Mouse (Mus musculus) forebrain, embryonic 12.5 days (tissue): Measurements from ENCODE around the gene Bend3. TPM values are rescaled to one million over a fixed set of nuclear protein-coding genes. Genes with fewer than 3 reads are reported as not detected.
A peak's percentile ranks its signal among the peaks of the same experiment; 100 is the strongest.
"Not testable (repeated sequence)": the region's sequence is repeated elsewhere in the genome, so short reads cannot be mapped to it uniquely, and the experiment has no call there.

Source experiments
- ATAC-seq: fragments of 200-750 bp; cut with Nextera tagmentation; 2 replicates; pipeline ENCODE4 v1.8.0; 2017; ENCODE audit warnings: moderate TSS enrichment; ENCODE audit not compliant: low FRiP score
- H3K27ac ChIP-seq: fragments of 300-500 bp; sonication (generic); 2 replicates; pipeline ENCODE4 v1.5.1; 2016; ENCODE audit warnings: mild to moderate bottlenecking
- H3K27me3 ChIP-seq: fragments of 300-500 bp; sonication (generic); 2 replicates; pipeline ENCODE4 v1.6.1; 2016; ENCODE audit warnings: mild to moderate bottlenecking
- H3K36me3 ChIP-seq: fragments of 300-500 bp; sonication (generic); replicated peaks from 2 replicates; pipeline ENCODE4 v1.6.1; 2016; ENCODE audit warnings: mild to moderate bottlenecking
- H3K4me1 ChIP-seq: fragments of 300-500 bp; sonication (generic); 2 replicates; pipeline ENCODE4 v1.6.1; 2016
- H3K4me2 ChIP-seq: fragments of 300-500 bp; sonication (generic); 2 replicates; pipeline ENCODE4 v1.6.1; 2016; ENCODE audit warnings: mild to moderate bottlenecking, moderate library complexity
- H3K4me3 ChIP-seq: fragments of 300-500 bp; sonication (generic); replicated peaks from 2 replicates; pipeline ENCODE4 v1.5.1; 2016; ENCODE audit warnings: mild to moderate bottlenecking
- H3K9ac ChIP-seq: fragments of 300-500 bp; sonication (generic); 2 replicates; pipeline ENCODE4 v1.6.1; 2016; ENCODE audit warnings: mild to moderate bottlenecking
- H3K9me3 ChIP-seq: fragments of 300-500 bp; sonication (generic); 2 replicates; pipeline ENCODE4 v1.6.1; 2016
- WGBS: fragments of 180-500 bp; shearing (Covaris S2); methylation state at CpG from one replicate; pipeline ENCODE4 v1.1.7; 2016; 5-methylcytosine and 5-hydroxymethylcytosine counted together
- polyA plus RNA-seq: library from polyadenylated mRNA; unstranded; fragments of >200 nt; fragmentation: Nextera tagmentation; extraction: Ambion mirVana; gene quantifications from 2 replicates; pipeline ENCODE4 v1.2.1, GENCODE M21; 2016

Bend3 gene
- polyA plus RNA-seq, 1 experiment from 2014 or later = 7.5 TPM

DNA sequence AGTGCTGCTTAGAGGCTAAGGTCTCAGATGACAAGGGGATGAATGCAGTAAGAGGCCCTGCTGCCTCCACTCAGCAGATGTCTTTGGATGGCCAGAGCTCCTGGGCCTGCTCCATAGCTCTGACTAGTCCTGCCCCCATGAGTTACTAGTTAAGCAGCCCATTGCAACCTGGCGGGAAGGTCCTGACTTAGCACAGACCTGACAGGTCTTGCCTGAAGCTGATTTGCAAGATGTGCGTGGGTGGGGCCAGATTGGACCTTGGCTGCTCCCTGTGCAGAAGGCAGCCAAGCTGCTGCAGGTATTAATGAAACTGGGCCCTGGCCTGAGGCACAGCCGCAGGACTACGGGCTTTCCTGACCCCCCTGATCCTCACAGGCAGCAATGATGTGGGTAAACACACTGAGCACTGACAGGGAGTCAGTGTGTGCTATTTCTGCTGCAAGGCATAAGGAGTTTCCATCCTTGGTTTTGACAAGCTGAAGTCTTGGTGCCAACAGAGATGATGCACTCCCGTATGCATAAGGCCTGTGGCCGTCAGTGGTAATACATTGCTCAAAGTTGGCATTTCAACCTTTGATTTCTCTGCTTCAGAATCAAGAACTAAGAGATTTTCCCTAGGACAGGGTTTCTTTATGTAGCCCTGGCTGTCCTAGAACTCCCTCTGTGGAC is 38.5 kb downstream of the Bend3 start:
- Histone ChIP-seq H3K36me3 (peaks cover 22% of the 10 kb centered on the region), H3K9ac (no peak overlapping the region), H3K9me3 (no peaks in the 10 kb centered on the region), H3K4me2 (no peak overlapping the region), H3K4me3 (no peak overlapping the region), H3K27me3 (no peaks in the 10 kb centered on the region), H3K4me1 (no peaks in the 10 kb centered on the region), H3K27ac (no peak overlapping the region)
- ATAC-seq = no peak
- 82% methylated on average over 6 of the region's 6 CpGs for WGBS

DNA sequence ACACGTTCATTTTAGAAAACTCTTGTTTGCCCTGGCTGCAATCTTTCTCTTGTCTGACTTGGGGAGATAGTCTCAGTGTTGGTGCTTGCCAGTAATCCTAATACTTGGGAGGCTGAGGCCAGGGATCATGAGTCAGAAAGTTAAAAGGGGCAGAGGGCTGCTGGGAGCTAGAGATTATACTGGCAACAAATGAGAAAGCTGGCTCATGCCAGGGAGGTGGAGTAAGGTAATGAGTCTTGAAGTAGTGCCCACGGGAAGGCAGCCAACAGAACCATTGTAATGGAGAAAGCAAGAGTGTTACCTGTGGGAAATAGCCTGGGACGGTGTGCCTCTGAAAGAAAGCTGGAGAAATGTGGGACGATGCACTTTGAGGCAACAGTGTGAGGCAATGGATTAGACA is 39.2 kb downstream of the Bend3 start:
- WGBS = 71% methylated on average over 4 of the region's 4 CpGs
- Histone ChIP-seq H3K9me3 (no peaks in the 10 kb centered on the region), H3K4me2 (no peak overlapping the region)

DNA sequence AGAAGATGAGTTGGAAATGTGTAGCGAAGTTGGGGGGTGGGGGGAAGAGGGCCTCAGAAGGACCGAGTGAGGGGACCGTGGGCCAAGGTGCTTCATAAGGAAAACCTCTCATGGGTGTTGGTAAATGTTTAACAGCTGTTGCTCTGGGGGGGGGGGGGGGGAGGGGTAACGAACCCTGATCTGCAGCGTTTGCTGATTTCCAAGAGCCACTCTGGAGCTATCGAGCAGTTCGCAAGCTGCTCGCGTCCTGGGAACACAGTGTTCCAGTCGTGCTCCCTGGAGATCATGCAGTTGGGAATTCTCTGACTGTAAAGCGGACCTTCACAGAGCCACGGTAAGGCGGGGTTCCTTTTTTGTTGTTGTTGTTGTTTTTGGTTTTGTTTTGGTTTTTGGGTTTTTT is 39.7 kb downstream of the Bend3 start:
- ATAC-seq = no peak
- Histone ChIP-seq H3K36me3 (peaks cover 12% of the 10 kb centered on the region), H3K9ac (no peak overlapping the region), H3K27ac (no peak overlapping the region), H3K4me1 (no peaks in the 10 kb centered on the region), H3K4me3 (no peak overlapping the region), H3K9me3 (no peaks in the 10 kb centered on the region), H3K27me3 (no peaks in the 10 kb centered on the region), H3K4me2 (no peak overlapping the region)
- 92% methylated on average over 11 of the region's 13 CpGs for WGBS

More for the DNA sequence above, 39.2 kb downstream of the Bend3 start:
- no peaks in the 10 kb centered on the region for H3K27me3 ChIP-seq
- H3K27ac ChIP-seq = no peak overlapping the region
- H3K36me3 ChIP-seq = peaks cover 18% of the 10 kb centered on the region
- H3K9ac ChIP-seq = no peak overlapping the region
- ATAC-seq = no peak
- no peak overlapping the region for H3K4me3 ChIP-seq
- no peaks in the 10 kb centered on the region for H3K4me1 ChIP-seq

GRCm38 (mm10) chr10:43519977-43520376 is 41.3 kb downstream of the Bend3 start:
- H3K36me3 ChIP-seq = peaks cover 6% of the 10 kb centered on the region
- no peaks in the 10 kb centered on the region for H3K4me1 ChIP-seq
- H3K4me3 ChIP-seq = no peak overlapping the region
- H3K9ac ChIP-seq = no peak overlapping the region
- no peak overlapping the region for H3K4me2 ChIP-seq
- WGBS = 92% methylated on average over 2 of the region's 2 CpGs
- no peaks in the 10 kb centered on the region for H3K9me3 ChIP-seq
- H3K27me3 ChIP-seq = no peaks in the 10 kb centered on the region
- ATAC-seq = no peak
- H3K27ac ChIP-seq = no peak overlapping the region

DNA sequence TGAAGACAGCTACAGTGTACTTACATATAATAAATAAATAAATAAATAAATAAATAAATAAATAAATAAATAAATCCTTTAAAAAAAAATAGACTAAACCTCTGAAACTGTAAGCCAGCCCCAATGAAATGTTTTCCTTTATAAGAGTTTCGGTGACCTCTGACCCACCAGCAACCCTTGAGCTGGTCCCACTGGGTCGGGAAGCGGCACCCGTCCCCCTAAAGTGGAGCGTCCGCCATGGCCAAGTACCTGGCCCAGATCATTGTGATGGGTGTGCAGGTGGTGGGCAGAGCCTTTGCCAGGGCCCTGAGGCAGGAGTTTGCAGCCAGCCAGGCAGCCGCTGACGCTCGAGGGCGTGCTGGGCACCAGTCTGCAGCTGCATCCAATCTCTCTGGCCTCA is 45.3 kb downstream of the Bend3 start, which contains the start of gene Gm9803:
Gene Gm9803, plus strand, starts transcription at position 154 of the 400 bp plus-strand sequence.
- not testable (repeated sequence) for H3K9ac ChIP-seq, H3K27ac ChIP-seq, H3K9me3 ChIP-seq, ATAC-seq, H3K4me3 ChIP-seq, H3K27me3 ChIP-seq, H3K4me2 ChIP-seq
- peaks cover 25% of the 10 kb centered on the region for H3K36me3 ChIP-seq
- WGBS = 94% methylated on average over 10 of the region's 10 CpGs
- H3K4me1 ChIP-seq = peaks cover 25% of the 10 kb centered on the region

- Histone ChIP-seq H3K4me1 (peaks cover 25% of the 10 kb centered on the region), H3K36me3 (peaks cover 59% of the 10 kb centered on the region), H3K27me3 (no peaks in the 10 kb centered on the region), H3K27ac (peak overlapping the region; percentile 87), H3K4me3 (no peak overlapping the region), H3K4me2 (peak overlapping the region; percentile 13; the same call in 1 of the 2 replicates), H3K9me3 (no peaks in the 10 kb centered on the region), H3K9ac (peak overlapping the region; percentile 33)
- 19% methylated on average over 15 of the region's 15 CpGs for WGBS
- ATAC-seq = peak; percentile 79
Observed at GRCm38 (mm10) chr10:43527283-43528269, 48.9 kb downstream of the Bend3 start.

- H3K36me3 ChIP-seq = peaks cover 49% of the 10 kb centered on the region
- ATAC-seq = no peak
- no peaks in the 10 kb centered on the region for H3K27me3 ChIP-seq
- H3K4me3 ChIP-seq = no peak overlapping the region
- H3K4me2 ChIP-seq = no peak overlapping the region
- no peaks in the 10 kb centered on the region for H3K9me3 ChIP-seq
- H3K9ac ChIP-seq = no peak overlapping the region
- peaks cover 3% of the 10 kb centered on the region for H3K4me1 ChIP-seq
- H3K27ac ChIP-seq = no peak overlapping the region
- 85% methylated on average over 1 of the region's 1 CpGs for WGBS
Observed at GRCm38 (mm10) chr10:43534382-43534781, 55.8 kb downstream of the Bend3 start.

DNA sequence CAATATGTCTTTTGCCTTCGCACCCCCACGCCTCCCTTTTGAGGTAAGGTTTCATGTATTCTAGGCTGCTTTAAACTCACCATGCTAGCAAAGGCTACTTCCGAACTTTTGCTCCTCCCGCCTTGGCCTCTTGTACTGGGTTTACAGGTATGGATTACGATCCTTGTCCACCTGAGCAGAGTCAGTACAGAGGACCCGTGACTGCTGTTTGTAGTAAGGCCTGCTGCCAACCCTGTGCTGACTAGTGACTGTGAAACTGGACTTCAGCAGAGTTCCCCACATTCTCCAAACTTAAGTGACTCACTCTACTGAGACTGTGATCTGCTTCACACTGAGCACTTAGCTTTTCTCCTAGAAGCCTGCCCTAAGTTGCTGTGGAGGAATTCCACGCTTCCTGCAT is 59.0 kb downstream of the Bend3 start:
- Histone ChIP-seq H3K4me2 (no peak overlapping the region), H3K27ac (no peak overlapping the region), H3K9me3 (no peaks in the 10 kb centered on the region), H3K4me1 (peaks cover 12% of the 10 kb centered on the region), H3K9ac (no peak overlapping the region), H3K36me3 (peaks cover 18% of the 10 kb centered on the region), H3K4me3 (no peak overlapping the region), H3K27me3 (no peaks in the 10 kb centered on the region)
- 94% methylated on average over 7 of the region's 7 CpGs for WGBS
- no peak for ATAC-seq

GRCm38 (mm10) chr10:43538831-43539230 is 60.2 kb downstream of the Bend3 start:
- no peaks in the 10 kb centered on the region for H3K9me3 ChIP-seq
- ATAC-seq = no peak
- 92% methylated on average over 5 of the region's 5 CpGs for WGBS

GRCm38 (mm10) chr10:43539746-43540310 is 61.2 kb downstream of the Bend3 start:
- no peak for ATAC-seq
- H3K27me3 ChIP-seq = no peaks in the 10 kb centered on the region
- no peak overlapping the region for H3K27ac ChIP-seq
- peak overlapping the region; percentile 87 for H3K9ac ChIP-seq
- 24% methylated on average over 12 of the region's 12 CpGs for WGBS
- H3K4me2 ChIP-seq = peak overlapping the region; percentile 67
- peaks cover 14% of the 10 kb centered on the region for H3K36me3 ChIP-seq
- peaks cover 12% of the 10 kb centered on the region for H3K4me1 ChIP-seq
- no peaks in the 10 kb centered on the region for H3K9me3 ChIP-seq
- H3K4me3 ChIP-seq = peak overlapping the region; percentile 90

More at GRCm38 (mm10) chr10:43538831-43539230, 60.2 kb downstream of the Bend3 start:
- Histone ChIP-seq H3K4me3 (no peak overlapping the region), H3K36me3 (peaks cover 14% of the 10 kb centered on the region), H3K4me1 (peaks cover 12% of the 10 kb centered on the region), H3K27me3 (no peaks in the 10 kb centered on the region), H3K4me2 (no peak overlapping the region; the same call in 1 of the 2 replicates), H3K27ac (no peak overlapping the region), H3K9ac (no peak overlapping the region)

DNA sequence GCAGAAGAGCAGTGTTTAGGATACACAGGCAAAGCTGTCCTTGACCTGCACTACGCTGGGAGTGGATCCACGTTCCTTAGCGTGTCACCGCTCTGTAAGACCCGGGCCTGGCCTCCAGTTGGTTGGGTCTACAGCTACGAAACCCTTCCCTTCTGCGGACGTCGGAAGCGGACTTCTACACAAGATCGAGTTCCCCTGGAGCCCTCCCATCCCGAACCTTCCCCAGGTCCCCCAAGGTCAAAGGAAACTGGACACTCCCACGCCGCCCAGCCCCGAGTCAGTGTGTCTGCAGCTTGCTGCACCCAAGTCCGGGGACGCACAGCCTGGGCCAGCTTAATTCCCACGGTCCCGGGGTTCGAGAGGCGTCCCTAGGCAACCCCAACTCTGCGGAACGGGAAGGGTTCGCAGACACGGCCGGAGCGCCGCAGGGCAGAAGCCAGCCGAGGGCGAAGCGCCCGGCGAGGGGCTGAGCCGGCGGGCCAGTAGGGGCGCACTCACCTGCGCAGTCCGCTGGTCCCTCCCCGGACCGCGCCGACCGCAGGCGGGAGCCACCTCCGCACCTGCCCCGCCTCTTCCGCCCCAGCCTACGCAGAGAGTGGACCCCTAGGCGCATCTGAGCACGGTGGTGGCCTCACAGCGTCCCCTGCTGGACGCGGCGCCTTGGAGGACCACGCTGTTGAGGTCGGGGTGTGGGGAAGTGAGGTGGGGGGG is 62.0 kb downstream of the Bend3 start, which contains the start of gene 1700021F05Rik:
Gene 1700021F05Rik, minus strand, starts transcription at position 553 of the 711 bp plus-strand sequence.
- no peaks in the 10 kb centered on the region for H3K27me3 ChIP-seq
- ATAC-seq = peak; percentile 98
- H3K9ac ChIP-seq = peak within 1 kb of the TSS; percentile 87
- H3K4me3 ChIP-seq = peak within 1 kb of the TSS; percentile 90
- peak within 1 kb of the TSS; percentile 67 for H3K4me2 ChIP-seq
- peaks cover 9% of the 10 kb centered on the region for H3K36me3 ChIP-seq
- H3K4me1 ChIP-seq = peaks cover 12% of the 10 kb centered on the region
- no peaks in the 10 kb centered on the region for H3K9me3 ChIP-seq
- WGBS = under 1% methylated on average over 43 of the region's 56 CpGs
- H3K27ac ChIP-seq = peak within 1 kb of the TSS; percentile 42; the same call in 1 of the 2 replicates
